Mouse (Mus musculus): ENCODE measurements around the gene Cacna1g. TPM values are rescaled to one million over a fixed set of nuclear protein-coding genes. Genes with fewer than 3 reads are reported as not detected.
A peak's percentile ranks its signal among the peaks of the same experiment; 100 is the strongest.

Cacna1g gene
- polyA plus RNA-seq, 1 experiment, result 38.9 TPM

GRCm38 (mm10) chr11:94498093-94498996 lies 24.3 kb upstream of the Cacna1g start:
- Histone ChIP-seq H3K4me1 (ENCODE audit: control insufficient read depth, insufficient read depth, low read length) (0 out of 2 replicates have a peak, but pooled peaks cover 5% of the 10 kb centered on the region), H3K27ac (ENCODE audit: insufficient read depth, low read length) (no peak overlapping the region), H3K4me3 (ENCODE audit: insufficient read depth, low read length) (no peak overlapping the region)
- TF ChIP-seq POLR2A (IDR thresholded peaks at IDR 0.05; ENCODE audit: low read depth, low read length) (0 out of 2 replicates have a peak, but pooled peaks have one; percentile 34), CTCF (IDR thresholded peaks at IDR 0.05; ENCODE audit: borderline replicate concordance, insufficient read depth, low read length) (no peak)

GRCm38 (mm10) chr11:94495415-94495814 lies 21.4 kb upstream of the Cacna1g start:
- H3K27ac ChIP-seq (ENCODE audit: insufficient read depth, low read length), result no peak overlapping the region
- TF ChIP-seq CTCF (IDR thresholded peaks at IDR 0.05; ENCODE audit: borderline replicate concordance, insufficient read depth, low read length) (no peak), POLR2A (IDR thresholded peaks at IDR 0.05; ENCODE audit: low read depth, low read length) (no peak)
- H3K4me1 ChIP-seq (ENCODE audit: control insufficient read depth, insufficient read depth, low read length), result 0 out of 2 replicates have a peak, but pooled peaks cover 5% of the 10 kb centered on the region
- no peak overlapping the region for H3K4me3 ChIP-seq (ENCODE audit: insufficient read depth, low read length)

DNA sequence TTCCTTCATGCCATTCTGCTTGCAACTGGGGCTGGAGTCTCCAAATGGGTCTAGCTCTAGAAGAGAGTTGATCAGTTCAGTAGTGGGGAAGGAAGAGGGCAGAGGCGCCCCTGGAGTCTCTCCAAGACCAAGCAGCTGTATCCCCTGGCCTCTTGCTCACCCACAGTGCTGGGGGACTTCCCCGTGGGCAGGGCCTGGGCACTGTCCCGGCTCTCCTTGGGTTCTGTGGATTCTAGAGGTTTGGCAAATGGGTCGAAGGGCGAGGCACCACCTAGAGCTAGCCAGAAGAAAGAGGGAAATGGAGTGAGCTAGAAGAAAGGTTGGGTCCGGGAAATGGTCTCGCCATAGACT lies 17.7 kb upstream of the Cacna1g start:
- H3K27ac ChIP-seq (ENCODE audit: insufficient read depth, low read length), result no peak overlapping the region

DNA sequence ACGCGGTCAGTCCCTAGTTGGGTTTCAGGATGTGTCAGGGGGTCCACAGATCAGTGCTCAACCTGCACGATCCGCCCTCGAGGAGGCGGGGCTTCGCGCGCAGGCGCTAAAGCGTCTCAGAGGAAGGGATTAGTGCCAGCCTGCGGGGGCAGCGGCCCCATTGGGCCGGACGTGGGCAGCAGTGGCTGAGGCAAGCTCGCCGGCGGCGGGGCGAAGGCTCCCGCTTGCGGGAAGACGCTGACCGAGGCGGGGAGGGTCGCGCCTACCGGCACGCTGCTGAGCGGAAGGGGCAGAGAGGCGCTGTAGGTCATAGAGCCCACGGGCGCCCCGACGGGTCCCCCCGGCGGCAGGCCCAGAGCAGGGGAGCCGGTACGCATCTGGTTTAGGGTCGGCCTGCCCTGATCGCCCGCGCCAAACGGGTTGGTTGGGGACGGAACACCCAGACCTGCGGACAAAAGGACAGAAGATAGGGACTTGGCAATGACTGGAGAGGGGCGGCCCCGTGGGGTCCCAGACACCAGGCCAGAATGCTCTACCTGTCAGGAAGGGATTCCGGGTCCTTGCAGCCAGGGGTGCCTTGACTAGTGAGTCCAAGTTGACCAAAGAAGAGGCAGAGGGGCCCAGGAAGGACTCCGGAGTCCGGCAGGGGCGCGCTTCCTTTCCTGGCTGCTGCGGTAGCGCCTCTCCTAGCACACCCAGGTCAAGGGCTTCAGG lies 17.2 kb upstream of the Cacna1g start:
- no peak overlapping the region for H3K27ac ChIP-seq (ENCODE audit: insufficient read depth, low read length)

More for the DNA sequence above, 17.7 kb upstream of the Cacna1g start:
- H3K4me1 ChIP-seq (ENCODE audit: control insufficient read depth, insufficient read depth, low read length), result no peaks in the 10 kb centered on the region
- H3K4me3 ChIP-seq (ENCODE audit: insufficient read depth, low read length), result no peak overlapping the region
- TF ChIP-seq CTCF (IDR thresholded peaks at IDR 0.05; ENCODE audit: borderline replicate concordance, insufficient read depth, low read length), result no peak
- no peak for TF ChIP-seq POLR2A (IDR thresholded peaks at IDR 0.05; ENCODE audit: low read depth, low read length)

DNA sequence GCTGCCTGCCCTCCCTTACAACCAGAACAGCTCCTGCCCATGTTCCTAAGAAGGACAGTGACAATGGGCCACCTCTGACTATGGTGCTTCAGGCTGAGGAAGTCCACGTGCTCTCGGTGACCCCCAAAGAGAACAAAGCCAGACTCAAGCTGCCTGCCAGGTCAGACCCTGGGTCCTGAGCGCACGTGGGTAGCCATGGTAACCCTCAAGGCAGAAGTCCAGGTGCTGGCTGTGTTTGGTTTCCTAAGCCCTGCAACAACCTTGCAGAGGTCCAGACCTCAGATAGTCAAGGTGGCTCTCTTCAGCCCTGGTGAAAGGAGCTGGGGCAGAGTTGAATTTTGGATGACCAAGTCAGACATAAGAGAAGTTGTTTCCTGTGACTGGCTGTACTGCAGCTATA lies 15.7 kb upstream of the Cacna1g start:
- Histone ChIP-seq H3K4me3 (ENCODE audit: insufficient read depth, low read length) (no peak overlapping the region), H3K4me1 (ENCODE audit: control insufficient read depth, insufficient read depth, low read length) (no peaks in the 10 kb centered on the region), H3K27ac (ENCODE audit: insufficient read depth, low read length) (no peak overlapping the region)
- TF ChIP-seq POLR2A (IDR thresholded peaks at IDR 0.05; ENCODE audit: low read depth, low read length), result no peak
- no peak for TF ChIP-seq CTCF (IDR thresholded peaks at IDR 0.05; ENCODE audit: borderline replicate concordance, insufficient read depth, low read length)

More for the DNA sequence above, 17.2 kb upstream of the Cacna1g start:
- peak overlapping the region; percentile 14; the same call in 1 of the 2 replicates for H3K4me3 ChIP-seq (ENCODE audit: insufficient read depth, low read length)
- TF ChIP-seq POLR2A (IDR thresholded peaks at IDR 0.05; ENCODE audit: low read depth, low read length), result peak; percentile 41; the same call in 1 of the 2 replicates
- TF ChIP-seq CTCF (IDR thresholded peaks at IDR 0.05; ENCODE audit: borderline replicate concordance, insufficient read depth, low read length), result no peak
- no peaks in the 10 kb centered on the region for H3K4me1 ChIP-seq (ENCODE audit: control insufficient read depth, insufficient read depth, low read length)

DNA sequence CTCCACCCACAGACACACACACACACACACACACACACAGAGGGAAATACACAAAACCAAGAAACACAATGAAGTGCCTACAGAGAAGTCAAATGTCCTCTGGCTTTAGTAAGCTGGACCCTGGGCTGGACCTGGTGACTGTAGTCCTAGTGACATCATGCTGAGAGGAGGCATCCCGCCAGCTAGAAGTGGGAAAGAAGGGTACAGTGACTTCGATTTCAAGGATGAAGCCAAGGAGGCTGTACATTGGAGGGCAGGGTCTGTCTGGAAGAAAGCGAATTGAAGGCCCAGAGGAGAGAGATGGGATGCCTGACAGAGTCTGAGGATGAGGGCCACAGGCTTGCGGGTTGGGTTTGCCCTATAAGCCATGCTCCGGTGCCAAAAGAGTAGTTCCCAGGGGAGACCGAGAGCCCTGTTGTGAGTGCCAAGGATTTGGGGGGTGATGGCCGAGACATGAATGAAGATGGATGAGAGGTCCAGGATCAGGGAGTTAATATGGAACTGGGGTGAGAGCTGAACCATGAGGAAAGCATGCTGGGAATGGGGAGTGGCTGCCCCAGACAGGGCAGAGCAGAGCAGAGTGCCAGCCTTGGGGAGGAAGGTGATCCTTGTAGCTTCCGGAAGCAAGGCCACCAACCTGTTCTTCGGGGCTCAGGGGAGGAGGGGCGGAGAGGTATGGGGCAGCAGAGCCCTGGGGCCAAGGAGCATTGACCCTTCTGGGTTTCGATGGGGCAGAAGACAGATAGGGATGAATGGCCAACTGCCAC lies 15.0 kb upstream of the Cacna1g start:
- no peak overlapping the region for H3K27ac ChIP-seq (ENCODE audit: insufficient read depth, low read length)
- no peak overlapping the region for H3K4me3 ChIP-seq (ENCODE audit: insufficient read depth, low read length)
- no peak for TF ChIP-seq POLR2A (IDR thresholded peaks at IDR 0.05; ENCODE audit: low read depth, low read length)
- TF ChIP-seq CTCF (IDR thresholded peaks at IDR 0.05; ENCODE audit: borderline replicate concordance, insufficient read depth, low read length), result no peak
- H3K4me1 ChIP-seq (ENCODE audit: control insufficient read depth, insufficient read depth, low read length), result no peaks in the 10 kb centered on the region

DNA sequence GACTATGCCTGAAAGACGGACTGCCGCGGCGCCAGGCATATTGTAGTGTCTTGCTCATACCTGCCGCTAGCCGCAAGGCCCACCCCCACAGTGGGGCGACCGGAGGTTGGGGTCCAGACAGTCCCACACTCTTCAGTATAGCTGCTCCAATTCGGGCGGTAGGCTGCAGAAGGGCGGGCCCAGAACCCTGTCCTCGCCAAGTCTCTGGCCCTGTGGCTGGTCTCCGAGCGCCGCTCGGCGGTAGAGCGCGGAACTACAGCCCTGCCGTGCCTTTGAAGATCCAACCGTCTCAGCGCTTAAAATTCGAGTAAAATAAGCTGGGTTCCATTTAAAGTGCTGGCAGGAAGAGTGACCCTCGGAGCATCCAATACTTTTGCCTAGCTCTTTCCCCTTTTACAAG lies 12.0 kb upstream of the Cacna1g start, which contains the start of gene Spata20:
TSS of gene Spata20 (minus strand) at position 179 of the 400 bp plus-strand sequence.
- Histone ChIP-seq H3K4me3 (ENCODE audit: insufficient read depth, low read length) (no peak within 1 kb of the TSS), H3K27ac (ENCODE audit: insufficient read depth, low read length) (no peak within 1 kb of the TSS), H3K4me1 (ENCODE audit: control insufficient read depth, insufficient read depth, low read length) (no peaks in the 10 kb centered on the region)
- TF ChIP-seq POLR2A (IDR thresholded peaks at IDR 0.05; ENCODE audit: low read depth, low read length) (no peak), CTCF (IDR thresholded peaks at IDR 0.05; ENCODE audit: borderline replicate concordance, insufficient read depth, low read length) (peak; percentile 78)

GRCm38 (mm10) chr11:94485223-94485622 lies 11.2 kb upstream of the Cacna1g start:
- no peaks in the 10 kb centered on the region for H3K4me1 ChIP-seq (ENCODE audit: control insufficient read depth, insufficient read depth, low read length)
- TF ChIP-seq POLR2A (IDR thresholded peaks at IDR 0.05; ENCODE audit: low read depth, low read length) (no peak), CTCF (IDR thresholded peaks at IDR 0.05; ENCODE audit: borderline replicate concordance, insufficient read depth, low read length) (no peak)
- H3K4me3 ChIP-seq (ENCODE audit: insufficient read depth, low read length), result no peak overlapping the region
- H3K27ac ChIP-seq (ENCODE audit: insufficient read depth, low read length), result no peak overlapping the region

GRCm38 (mm10) chr11:94484636-94485035 lies 10.6 kb upstream of the Cacna1g start:
- Histone ChIP-seq H3K4me1 (ENCODE audit: control insufficient read depth, insufficient read depth, low read length) (no peaks in the 10 kb centered on the region), H3K4me3 (ENCODE audit: insufficient read depth, low read length) (no peak overlapping the region), H3K27ac (ENCODE audit: insufficient read depth, low read length) (no peak overlapping the region)
- TF ChIP-seq CTCF (IDR thresholded peaks at IDR 0.05; ENCODE audit: borderline replicate concordance, insufficient read depth, low read length) (no peak), POLR2A (IDR thresholded peaks at IDR 0.05; ENCODE audit: low read depth, low read length) (no peak)

Data from embryonic fibroblast, embryonic 13.5 days (primary cell).